Mouse (Mus musculus): Measurements from ENCODE around the gene Bcan.

DNA sequence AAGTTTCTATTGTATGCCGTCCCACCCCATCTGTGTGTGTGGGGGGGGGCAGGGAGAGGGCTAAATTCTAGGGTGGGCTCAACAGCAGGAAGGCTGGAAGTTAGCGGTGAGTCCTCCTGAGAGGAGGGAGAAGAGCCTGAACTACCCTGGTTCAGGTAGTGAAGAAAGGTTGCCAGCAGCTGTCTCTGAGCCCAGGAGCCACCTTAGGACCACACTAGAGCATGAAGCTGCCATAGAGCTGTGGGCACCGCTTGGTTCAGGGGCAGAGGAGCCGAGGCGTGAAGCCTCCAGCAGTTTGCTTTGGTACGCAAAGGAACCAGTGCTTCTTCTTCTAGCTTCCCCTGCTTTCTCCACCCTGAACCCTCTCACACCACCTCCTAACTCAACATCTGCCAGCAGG is 16.4 kb downstream of the Bcan start:
- TF ChIP-seq CTCF (IDR thresholded peaks at IDR 0.05; ENCODE audit: low read depth, low read length) (no peak), EP300 (IDR thresholded peaks at IDR 0.05; ENCODE audit: insufficient read depth, low read depth, low read length) (no peak), POLR2A (IDR thresholded peaks at IDR 0.05; ENCODE audit: insufficient read depth, low read length) (no peak)
